19 mouse cellular contexts compared by ENCODE assay signal in genomic region chr1:180184768-180185167, GRCm38 (mm10). TPM values are rescaled to one million over a fixed set of nuclear protein-coding genes. Genes with fewer than 3 reads are reported as not detected.
DNase-seq lines count a peak whose midpoint lies in the region; ATAC-seq and TF ChIP-seq lines count a peak whose summit lies in the region.
"Had no signal": no experiment of that assay in that cellular context is flagged by ENCODE, and none has a peak within 500 bp of the region (broad histone marks: within the 10 kb centered on the region; RNA-seq: fewer than 3 reads in every experiment).

No protein-coding gene starts in this region.

- peak; percentile 21; the same call in 1 of the 2 replicates for ATAC-seq in lung, postnatal 0 days
- peak; percentile 48 for ATAC-seq in liver, embryonic 16.5 days (ENCODE audit: low read depth)
- ATAC-seq: forebrain, postnatal 0 days; midbrain, embryonic 15.5 days had no signal

- no peak overlapping the region for H3K4me3 ChIP-seq in heart, embryonic 10.5 days
- no peak overlapping the region for H3K4me3 ChIP-seq in lung, postnatal 0 days (ENCODE audit: low read depth, low read length)
- no peak overlapping the region for H3K4me3 ChIP-seq in liver, embryonic 16.5 days (ENCODE audit: low read depth, low read length)
- H3K4me3 ChIP-seq: erythroblast, embryonic 14.5 days; hindbrain, embryonic 15.5 days; megakaryocyte, embryonic 14.5 days; midbrain, embryonic 15.5 days had no signal

- H3K36me3 ChIP-seq in heart, embryonic 10.5 days: no peaks in the 10 kb centered on the region
- H3K36me3 ChIP-seq in lung, postnatal 0 days (ENCODE audit: insufficient read depth, low read length): no peaks in the 10 kb centered on the region
- no peaks in the 10 kb centered on the region for H3K36me3 ChIP-seq in liver, embryonic 16.5 days (ENCODE audit: control insufficient read depth, insufficient read depth)
- H3K36me3 ChIP-seq: hindbrain, embryonic 15.5 days; midbrain, embryonic 15.5 days had no signal

- no peak for TF ChIP-seq CTCF in lung, postnatal 0 days (IDR thresholded peaks at IDR 0.05)

- no peak for DNase-seq in heart, embryonic 10.5 days (ENCODE audit: low spot score)
- DNase-seq in heart, postnatal 36 days: no peak
- no peak for DNase-seq in lung, postnatal 0 days (ENCODE audit: low spot score)
- no peak for DNase-seq in lung, adult 18-20 months
- no peak for DNase-seq in cerebellum, adult 11-12 months
- DNase-seq in neural tube, embryonic 10.5 days (ENCODE audit: extremely low spot score, low spot score): no peak
- DNase-seq in thymus, postnatal 0 days (ENCODE audit: low spot score): no peak
- DNase-seq: adrenal gland, postnatal 10 days; cerebellum, adult 2 months; forebrain, postnatal 0 days; kidney, adult 8-10 months; kidney, postnatal 36 days; lung, postnatal 14 days; thymus, postnatal 14 days had no signal

- intact Hi-C loops in heart, postnatal 36 days (cut with DNase I): no loop called here

- no peak for TF ChIP-seq EP300 in lung, postnatal 0 days (IDR thresholded peaks at IDR 0.05)

- H3K4me1 ChIP-seq in heart, embryonic 10.5 days: peaks cover 31% of the 10 kb centered on the region
- H3K4me1 ChIP-seq in lung, postnatal 0 days (ENCODE audit: insufficient read depth, low read depth, low read length): no peaks in the 10 kb centered on the region
- H3K4me1 ChIP-seq in liver, embryonic 16.5 days (ENCODE audit: control insufficient read depth, low read depth, low read length): peaks cover 11% of the 10 kb centered on the region
- H3K4me1 ChIP-seq: hindbrain, embryonic 15.5 days; midbrain, embryonic 15.5 days had no signal

- H3K9me3 ChIP-seq in heart, embryonic 10.5 days: no peaks in the 10 kb centered on the region
- H3K9me3 ChIP-seq in lung, postnatal 0 days (ENCODE audit: low read length): no peaks in the 10 kb centered on the region
- H3K9me3 ChIP-seq in liver, embryonic 16.5 days (replicated peaks; ENCODE audit: control insufficient read depth, low read length): no peaks in the 10 kb centered on the region
- H3K9me3 ChIP-seq: hindbrain, embryonic 15.5 days; midbrain, embryonic 15.5 days had no signal

- H3K9ac ChIP-seq in lung, postnatal 0 days (replicated peaks; ENCODE audit: low read depth): no peak overlapping the region
- H3K9ac ChIP-seq in liver, embryonic 16.5 days (ENCODE audit: low read depth, low read length): no peak overlapping the region; the same call in 1 of the 2 replicates
- H3K9ac ChIP-seq: forebrain, postnatal 0 days; hindbrain, embryonic 15.5 days; midbrain, embryonic 15.5 days had no signal

- no peaks in the 10 kb centered on the region for H3K27me3 ChIP-seq in heart, embryonic 10.5 days (ENCODE audit: insufficient read depth, poor library complexity, severe bottlenecking)
- no peaks in the 10 kb centered on the region for H3K27me3 ChIP-seq in lung, postnatal 0 days (replicated peaks; ENCODE audit: insufficient read depth, low read length)
- H3K27me3 ChIP-seq in liver, embryonic 16.5 days (ENCODE audit: control insufficient read depth, insufficient read depth, low read depth, low read length): no peaks in the 10 kb centered on the region
- H3K27me3 ChIP-seq: hindbrain, embryonic 15.5 days; midbrain, embryonic 15.5 days had no signal

- WGBS in heart, embryonic 10.5 days: 33% methylated on average over 7 of the region's 7 CpGs
- WGBS in lung, postnatal 0 days: 20% methylated on average over 7 of the region's 7 CpGs
- 27% methylated on average over 7 of the region's 7 CpGs for WGBS in liver, embryonic 16.5 days (ENCODE audit: insufficient replicate concordance)

- no peak overlapping the region for H3K4me2 ChIP-seq in lung, postnatal 0 days (replicated peaks; ENCODE audit: low read depth, low read length)
- no peak overlapping the region for H3K4me2 ChIP-seq in liver, embryonic 16.5 days (ENCODE audit: low read depth, low read length)
- H3K4me2 ChIP-seq: hindbrain, embryonic 15.5 days; midbrain, embryonic 15.5 days had no signal

- peak overlapping the region; percentile 72; the same call in 1 of the 2 replicates for H3K27ac ChIP-seq in heart, embryonic 10.5 days
- H3K27ac ChIP-seq in lung, postnatal 0 days (ENCODE audit: low read length): no peak overlapping the region
- no peak overlapping the region for H3K27ac ChIP-seq in liver, embryonic 16.5 days (ENCODE audit: low read length)
- H3K27ac ChIP-seq: hindbrain, embryonic 15.5 days; midbrain, embryonic 15.5 days had no signal

RNA-seq across cellular contexts. Expression of gene Coq8a, which starts 14.6 kb away (rescaled TPM):
- polyA plus RNA-seq in heart, embryonic 10.5 days (2016; fragmentation: Nextera tagmentation; extraction: Ambion mirVana): 4.0 and 8.2 TPM in 2 replicates
- 100 to 1,000 TPM; 909 to 953 TPM for total RNA-seq in heart, postnatal 36 days (2021)
- polyA plus RNA-seq in lung, postnatal 0 days (2015; fragmentation: Nextera tagmentation; extraction: Ambion mirVana): 16.4 and 18.6 TPM in 2 replicates
- polyA plus RNA-seq in liver, embryonic 16.5 days (2015; fragmentation: Nextera tagmentation; extraction: Ambion mirVana): 37.0 and 43.7 TPM in 2 replicates
- polyA plus RNA-seq in thymus, postnatal 0 days (2015; fragmentation: Nextera tagmentation; extraction: Ambion mirVana): 12.6 and 14.1 TPM in 2 replicates
